Mouse (Mus musculus) heart, embryonic 11.5 days (tissue): ENCODE measurements around the gene Phpt1. TPM values are rescaled to one million over a fixed set of nuclear protein-coding genes. Genes with fewer than 3 reads are reported as not detected.

ENCODE experiments used
- ATAC-seq: fragments of 200-750 bp; cut with Nextera tagmentation; replicated peaks from 2 replicates; pipeline ENCODE4 v1.8.0; 2017; ENCODE audit warnings: moderate library complexity; ENCODE audit not compliant: insufficient number of reproducible peaks, low FRiP score, low TSS enrichment
- H3K27ac ChIP-seq: fragments of 300-500 bp; sonication (generic); 2 replicates; pipeline ENCODE4 v1.5.1; 2014; ENCODE audit warnings: mild to moderate bottlenecking, low read depth, low read length
- H3K27me3 ChIP-seq: fragments of 300-500 bp; sonication (generic); 2 replicates; pipeline ENCODE4 v1.6.1; 2014; ENCODE audit warnings: mild to moderate bottlenecking, low read length, mixed read lengths; ENCODE audit not compliant: control insufficient read depth, insufficient read depth
- H3K36me3 ChIP-seq: fragments of 300-500 bp; sonication (generic); 2 replicates; pipeline ENCODE4 v1.6.1; 2014; ENCODE audit warnings: mild to moderate bottlenecking, low read length, moderate library complexity, mixed read lengths; ENCODE audit not compliant: control insufficient read depth, insufficient read depth
- H3K4me1 ChIP-seq: fragments of 300-500 bp; sonication (generic); 2 replicates; pipeline ENCODE4 v1.6.1; 2014; ENCODE audit warnings: low read length; ENCODE audit not compliant: control insufficient read depth, insufficient read depth
- H3K4me2 ChIP-seq: fragments of 300-500 bp; sonication (generic); 2 replicates; pipeline ENCODE4 v1.6.1; 2014; ENCODE audit warnings: mild to moderate bottlenecking, moderate library complexity
- H3K4me3 ChIP-seq: fragments of 300-500 bp; sonication (generic); 2 replicates; pipeline ENCODE4 v1.5.1; 2014; ENCODE audit warnings: low read depth, low read length
- H3K9ac ChIP-seq: fragments of 300-500 bp; sonication (generic); 2 replicates; pipeline ENCODE4 v1.6.1; 2014; ENCODE audit warnings: mild to moderate bottlenecking, low read depth, low read length, moderate library complexity
- H3K9me3 ChIP-seq: fragments of 300-500 bp; sonication (generic); replicated peaks from 2 replicates; pipeline ENCODE4 v1.6.1; 2016; ENCODE audit warnings: low read length; ENCODE audit not compliant: control insufficient read depth
- WGBS: fragments of 180-500 bp; shearing (Covaris S2); extraction: QIAGEN DNeasy Blood & Tissue Kit; methylation state at CpG from one replicate; pipeline ENCODE4 v1.1.7; 2014; ENCODE audit not compliant: insufficient replicate concordance; 5-methylcytosine and 5-hydroxymethylcytosine counted together
- polyA plus RNA-seq: library from polyadenylated mRNA; unstranded; fragments of >200 nt; fragmentation: Nextera tagmentation; extraction: Ambion mirVana; gene quantifications from 2 replicates; pipeline ENCODE4 v1.2.1, GENCODE M21; 2014

Gene Phpt1
- polyA plus RNA-seq, 1 experiment from 2014 or later: 172 TPM

DNA sequence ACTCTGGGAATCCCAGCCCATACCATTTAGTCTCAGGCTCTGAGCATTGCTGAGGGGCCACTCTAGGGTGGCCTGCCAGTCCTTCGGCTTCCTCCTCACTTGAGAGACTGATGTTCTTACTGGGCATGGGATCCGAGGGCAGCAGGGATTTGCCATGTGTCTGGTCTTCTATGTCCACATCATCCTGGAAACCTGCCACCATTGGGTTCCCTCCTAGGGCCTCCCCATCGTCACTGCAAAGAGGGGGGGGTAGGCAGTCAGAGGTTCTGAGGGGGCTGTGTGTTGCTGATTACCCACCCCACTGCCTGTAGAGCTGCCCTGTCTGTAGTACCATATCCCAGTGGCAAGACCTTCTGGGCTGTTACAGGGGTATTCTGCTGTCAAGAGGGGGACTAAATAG lies 10.6 kb upstream of the Phpt1 start:
- ATAC-seq: no peak
- H3K4me1 ChIP-seq: peaks cover 14% of the 10 kb centered on the region
- no peak overlapping the region for H3K27ac ChIP-seq
- peaks cover 3% of the 10 kb centered on the region for H3K27me3 ChIP-seq
- 95% methylated on average over 3 of the region's 3 CpGs for WGBS
- H3K4me2 ChIP-seq: no peak overlapping the region
- no peaks in the 10 kb centered on the region for H3K9me3 ChIP-seq
- H3K9ac ChIP-seq: no peak overlapping the region
- H3K4me3 ChIP-seq: no peak overlapping the region
- peaks cover 20% of the 10 kb centered on the region for H3K36me3 ChIP-seq

DNA sequence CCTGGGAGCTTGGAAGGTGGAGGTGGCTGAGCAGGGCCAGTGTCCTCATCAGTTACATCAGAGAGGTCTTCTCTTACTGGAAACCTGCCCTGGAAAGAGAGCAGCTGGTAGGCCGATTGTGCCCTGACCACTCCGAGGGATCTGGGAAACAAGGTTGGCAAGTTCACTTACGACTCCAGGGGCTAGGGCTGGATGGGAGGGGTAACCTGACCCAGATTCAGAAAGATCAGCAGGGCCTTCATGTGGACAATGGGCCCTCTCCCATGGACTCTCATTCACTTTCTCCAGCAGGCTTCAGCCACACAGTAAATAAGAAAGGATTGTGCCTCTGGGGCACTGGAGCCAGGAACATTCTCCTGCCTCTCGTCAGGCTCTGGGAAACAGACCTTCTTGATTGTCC lies 9.8 kb upstream of the Phpt1 start:
- Histone ChIP-seq H3K36me3 (peaks cover 13% of the 10 kb centered on the region), H3K9ac (no peak overlapping the region), H3K4me2 (no peak overlapping the region), H3K27me3 (peaks cover 11% of the 10 kb centered on the region), H3K27ac (no peak overlapping the region), H3K4me1 (peaks cover 17% of the 10 kb centered on the region), H3K4me3 (no peak overlapping the region), H3K9me3 (no peaks in the 10 kb centered on the region)
- ATAC-seq: no peak
- 88% methylated on average over 4 of the region's 4 CpGs for WGBS

DNA sequence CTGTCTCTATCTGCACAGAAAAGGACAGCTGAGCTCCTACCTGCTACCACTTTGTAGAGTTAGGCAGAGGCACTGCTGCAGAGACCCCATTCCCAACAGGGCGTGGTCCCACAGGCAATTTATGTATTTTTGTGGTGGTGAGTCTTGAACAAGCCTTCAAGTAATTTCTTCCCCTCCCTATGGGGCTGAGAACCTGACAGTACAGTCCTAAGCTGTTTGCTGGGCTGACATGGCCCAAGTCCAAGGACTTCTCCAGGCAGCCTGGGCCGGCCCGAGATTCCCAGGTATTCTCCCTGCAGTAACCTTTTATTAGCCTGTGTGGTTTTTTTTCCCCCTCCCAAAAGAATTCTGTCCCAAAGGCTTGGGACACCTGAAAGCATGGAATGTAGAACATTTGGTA lies 9.1 kb upstream of the Phpt1 start:
- no peak overlapping the region for H3K4me2 ChIP-seq
- H3K27ac ChIP-seq: no peak overlapping the region
- peaks cover 18% of the 10 kb centered on the region for H3K27me3 ChIP-seq
- H3K4me1 ChIP-seq: peaks cover 22% of the 10 kb centered on the region
- H3K9ac ChIP-seq: no peak overlapping the region
- peaks cover 13% of the 10 kb centered on the region for H3K36me3 ChIP-seq
- H3K4me3 ChIP-seq: no peak overlapping the region
- H3K9me3 ChIP-seq: no peaks in the 10 kb centered on the region
- ATAC-seq: no peak
- 92% methylated on average over 3 of the region's 3 CpGs for WGBS

DNA sequence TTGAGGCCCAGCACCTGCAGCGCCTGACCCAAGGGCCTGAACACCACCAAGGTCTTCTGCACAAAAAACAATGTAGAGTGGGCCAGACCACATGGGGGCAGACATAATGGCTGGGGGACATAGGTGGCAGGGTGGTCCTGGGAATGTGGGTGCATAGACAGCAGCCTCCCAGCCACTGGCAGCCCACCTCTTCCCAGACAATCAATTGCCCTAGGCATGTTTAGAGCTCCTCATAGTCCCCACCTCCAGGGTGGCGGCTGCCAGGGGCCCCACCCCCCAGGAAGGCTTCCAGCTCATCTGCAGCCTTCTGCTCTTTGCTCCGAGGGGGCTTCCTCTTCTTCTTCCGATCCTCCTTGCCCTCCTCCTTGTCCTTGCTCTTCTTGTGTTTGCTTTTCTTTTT lies 8.5 kb upstream of the Phpt1 start:
- no peak overlapping the region for H3K27ac ChIP-seq
- no peaks in the 10 kb centered on the region for H3K9me3 ChIP-seq
- no peak overlapping the region for H3K4me2 ChIP-seq
- H3K4me3 ChIP-seq: no peak overlapping the region
- H3K9ac ChIP-seq: no peak overlapping the region
- ATAC-seq: no peak
- peaks cover 13% of the 10 kb centered on the region for H3K36me3 ChIP-seq
- 66% methylated on average over 4 of the region's 4 CpGs for WGBS
- H3K4me1 ChIP-seq: peaks cover 26% of the 10 kb centered on the region
- peaks cover 24% of the 10 kb centered on the region for H3K27me3 ChIP-seq

DNA sequence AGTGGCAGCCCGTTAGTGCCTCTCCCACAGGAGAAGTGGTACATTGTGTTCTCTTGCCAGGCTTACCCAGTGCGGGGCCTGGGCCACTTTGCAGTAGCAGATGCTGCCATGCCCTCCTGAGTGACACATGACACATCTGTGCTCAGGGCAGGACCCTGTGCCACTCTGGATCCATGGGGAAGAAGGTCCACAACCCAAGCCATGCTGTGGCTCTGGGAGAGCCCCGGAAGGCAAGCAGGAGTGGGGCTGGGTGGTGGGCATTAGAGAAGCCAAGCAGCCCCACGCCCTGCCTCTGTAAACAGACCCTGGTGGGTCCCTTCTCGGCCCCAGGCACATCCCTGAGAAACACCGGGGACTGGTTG lies 8.1 kb upstream of the Phpt1 start:
- Histone ChIP-seq H3K27me3 (peaks cover 28% of the 10 kb centered on the region), H3K9ac (no peak overlapping the region), H3K36me3 (peaks cover 13% of the 10 kb centered on the region), H3K4me3 (no peak overlapping the region), H3K4me2 (no peak overlapping the region), H3K9me3 (no peaks in the 10 kb centered on the region), H3K27ac (no peak overlapping the region), H3K4me1 (peaks cover 31% of the 10 kb centered on the region)
- 87% methylated on average over 6 of the region's 6 CpGs for WGBS
- ATAC-seq: no peak

DNA sequence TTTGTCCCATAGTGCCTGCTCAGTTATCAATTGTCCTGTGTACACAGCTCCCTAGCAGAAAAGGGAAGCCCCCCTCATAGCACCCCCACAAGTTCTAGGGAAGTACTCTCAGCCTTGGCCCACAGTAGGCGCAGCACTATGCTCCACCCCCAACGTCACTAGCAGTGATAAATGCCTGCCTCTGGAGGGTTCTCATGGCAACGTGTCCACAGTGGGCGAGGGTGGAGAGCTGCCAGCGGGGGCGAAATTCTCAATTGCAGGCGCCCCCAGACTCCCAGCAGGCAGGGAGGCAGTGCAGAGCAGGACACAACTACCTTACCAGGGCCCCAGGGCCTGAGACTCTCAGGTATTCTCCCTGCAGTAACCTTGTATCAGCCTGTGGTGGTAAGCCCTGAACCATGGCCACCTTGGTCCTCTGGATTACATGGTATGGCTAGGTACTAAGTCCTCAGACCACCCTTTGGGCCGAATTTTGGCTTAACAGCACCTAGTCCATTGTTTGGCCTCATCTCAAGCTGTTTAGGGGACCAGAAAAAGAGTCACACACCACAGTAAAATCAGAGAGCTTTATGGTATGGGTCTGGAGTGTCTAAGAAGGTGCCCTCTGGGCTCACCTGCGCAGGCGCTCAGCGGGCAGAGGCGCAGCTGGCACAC lies 7.6 kb upstream of the Phpt1 start:
- 0 out of 2 replicates have a peak overlapping the region, but pooled peaks have one; percentile 12 for H3K4me2 ChIP-seq
- WGBS: 55% methylated on average over 12 of the region's 12 CpGs

DNA sequence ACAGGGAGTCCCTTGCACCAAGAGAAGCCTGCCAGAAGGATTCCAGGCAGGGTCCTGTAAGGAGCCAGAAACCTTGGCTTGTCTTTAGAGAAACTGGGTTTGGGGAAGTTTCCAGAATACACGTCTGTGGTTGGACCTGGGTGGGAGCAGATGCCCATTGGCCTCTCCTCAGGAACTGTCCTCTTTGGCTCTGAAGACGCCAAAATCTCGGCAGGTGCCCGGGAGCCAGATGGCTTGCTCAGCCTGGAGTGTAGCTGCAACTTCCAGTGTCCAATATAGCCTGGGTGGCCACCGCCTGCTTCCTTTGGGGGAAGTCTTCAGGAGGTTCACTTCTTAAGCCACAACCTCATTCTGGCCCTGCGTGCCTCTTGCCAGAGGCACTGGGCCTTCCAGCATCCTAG lies 6.9 kb upstream of the Phpt1 start:
- Histone ChIP-seq H3K9me3 (no peaks in the 10 kb centered on the region), H3K36me3 (peaks cover 13% of the 10 kb centered on the region), H3K9ac (no peak overlapping the region), H3K27ac (no peak overlapping the region), H3K27me3 (peaks cover 40% of the 10 kb centered on the region), H3K4me2 (peak overlapping the region; percentile 68; the same call in 1 of the 2 replicates), H3K4me3 (no peak overlapping the region), H3K4me1 (peaks cover 41% of the 10 kb centered on the region)
- WGBS: 32% methylated on average over 6 of the region's 6 CpGs
- ATAC-seq: no peak

More for the DNA sequence above, 7.6 kb upstream of the Phpt1 start:
- peak overlapping the region; percentile 39; the same call in 1 of the 2 replicates for H3K9ac ChIP-seq
- no peak overlapping the region for H3K27ac ChIP-seq
- H3K4me3 ChIP-seq: no peak overlapping the region
- H3K36me3 ChIP-seq: peaks cover 13% of the 10 kb centered on the region
- no peaks in the 10 kb centered on the region for H3K9me3 ChIP-seq
- H3K27me3 ChIP-seq: peaks cover 33% of the 10 kb centered on the region
- no peak; the same call in 1 of the 2 replicates for ATAC-seq
- H3K4me1 ChIP-seq: peaks cover 36% of the 10 kb centered on the region

DNA sequence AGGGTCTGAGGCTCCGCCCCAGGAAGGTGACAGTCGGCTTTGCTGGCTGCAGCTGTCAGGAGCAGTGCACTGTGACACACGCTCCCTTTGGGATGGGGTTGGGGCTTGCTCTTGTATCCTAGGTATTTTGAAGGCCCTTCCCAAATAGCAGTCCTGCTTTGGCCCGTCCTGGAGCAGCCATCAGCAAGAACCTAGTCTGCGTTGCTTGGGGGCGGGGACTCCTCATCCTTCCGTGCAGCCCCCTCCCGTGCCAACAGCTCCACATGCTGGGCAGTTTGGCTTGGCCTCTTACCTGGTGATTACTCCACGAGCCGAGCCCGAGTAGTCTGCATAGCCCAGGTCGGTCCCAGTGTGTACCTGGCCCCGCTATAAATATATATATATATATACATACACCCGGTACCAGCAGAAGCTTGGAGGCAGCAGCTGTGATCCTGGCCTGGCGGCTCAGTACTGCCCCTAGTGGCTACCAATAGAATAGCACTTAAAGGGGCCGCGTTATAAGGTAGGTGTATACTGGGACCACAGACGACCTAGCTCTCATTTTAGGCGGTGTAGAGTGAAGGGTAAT lies 6.4 kb upstream of the Phpt1 start, which contains the start of gene Ajm1:
TSS of gene Ajm1 (minus strand) at position 464 of the 571 bp plus-strand sequence.
- Histone ChIP-seq H3K4me3 (peak within 1 kb of the TSS; percentile 31; the same call in 1 of the 2 replicates), H3K9ac (peak within 1 kb of the TSS; percentile 47), H3K36me3 (peaks cover 13% of the 10 kb centered on the region), H3K4me1 (peaks cover 41% of the 10 kb centered on the region), H3K27ac (no peak within 1 kb of the TSS), H3K4me2 (peak within 1 kb of the TSS; percentile 68), H3K9me3 (no peaks in the 10 kb centered on the region), H3K27me3 (peaks cover 45% of the 10 kb centered on the region)
- ATAC-seq: peak; percentile 43; the same call in 1 of the 2 replicates
- 8% methylated on average over 19 of the region's 19 CpGs for WGBS
